Mouse (Mus musculus): ENCODE data around the gene Tmem163. TPM values are rescaled to one million over a fixed set of nuclear protein-coding genes. Genes with fewer than 3 reads are reported as not detected.

The Tmem163 gene
- polyA plus RNA-seq, 1 experiment = 1.0 TPM

GRCm38 (mm10) chr1:127441007-127441406 is 238.3 kb downstream of the Tmem163 start:
- H3K27ac ChIP-seq (ENCODE audit: insufficient read depth, low read depth, low read length) = no peak overlapping the region

GRCm38 (mm10) chr1:127439452-127439891 is 239.9 kb downstream of the Tmem163 start:
- TF ChIP-seq POLR2A (IDR thresholded peaks at IDR 0.05; ENCODE audit: low read depth, low read length) (no peak), CTCF (IDR thresholded peaks at IDR 0.05; ENCODE audit: extremely low read depth, insufficient read length, insufficient replicate concordance, low read depth, low read length) (no peak)
- no peak overlapping the region for H3K27ac ChIP-seq (ENCODE audit: insufficient read depth, low read depth, low read length)
- 82% methylated on average over 9 of the region's 9 CpGs for WGBS

More at GRCm38 (mm10) chr1:127441007-127441406, 238.3 kb downstream of the Tmem163 start:
- no peaks in the 10 kb centered on the region; the same call in 1 of the 2 replicates for H3K4me1 ChIP-seq (ENCODE audit: control insufficient read depth, insufficient read depth, insufficient read length, low read length)
- 90% methylated on average over 1 of the region's 1 CpGs for WGBS
- no peaks in the 10 kb centered on the region for H3K27me3 ChIP-seq (ENCODE audit: control insufficient read depth, insufficient read depth, low read length)
- no peak for TF ChIP-seq CTCF (IDR thresholded peaks at IDR 0.05; ENCODE audit: extremely low read depth, insufficient read length, insufficient replicate concordance, low read depth, low read length)
- no peak for TF ChIP-seq POLR2A (IDR thresholded peaks at IDR 0.05; ENCODE audit: low read depth, low read length)
- H3K36me3 ChIP-seq (ENCODE audit: control insufficient read depth, insufficient read depth, low read length) = peaks cover 7% of the 10 kb centered on the region
- no peak overlapping the region for H3K4me3 ChIP-seq (ENCODE audit: low read depth, low read length)

GRCm38 (mm10) chr1:127437091-127437490 is 242.3 kb downstream of the Tmem163 start:
- H3K4me3 ChIP-seq (ENCODE audit: low read depth, low read length) = no peak overlapping the region
- H3K4me1 ChIP-seq (ENCODE audit: control insufficient read depth, insufficient read depth, insufficient read length, low read length) = no peaks in the 10 kb centered on the region; the same call in 1 of the 2 replicates
- no peak for TF ChIP-seq POLR2A (IDR thresholded peaks at IDR 0.05; ENCODE audit: low read depth, low read length)
- TF ChIP-seq CTCF (IDR thresholded peaks at IDR 0.05; ENCODE audit: extremely low read depth, insufficient read length, insufficient replicate concordance, low read depth, low read length) = no peak
- H3K36me3 ChIP-seq (ENCODE audit: control insufficient read depth, insufficient read depth, low read length) = peaks cover 4% of the 10 kb centered on the region
- WGBS = 25% methylated on average over 6 of the region's 6 CpGs
- H3K27me3 ChIP-seq (ENCODE audit: control insufficient read depth, insufficient read depth, low read length) = no peaks in the 10 kb centered on the region
- no peak overlapping the region for H3K27ac ChIP-seq (ENCODE audit: insufficient read depth, low read depth, low read length)

More at GRCm38 (mm10) chr1:127439452-127439891, 239.9 kb downstream of the Tmem163 start:
- Histone ChIP-seq H3K4me3 (ENCODE audit: low read depth, low read length) (no peak overlapping the region), H3K4me1 (ENCODE audit: control insufficient read depth, insufficient read depth, insufficient read length, low read length) (no peaks in the 10 kb centered on the region; the same call in 1 of the 2 replicates), H3K36me3 (ENCODE audit: control insufficient read depth, insufficient read depth, low read length) (peaks cover 4% of the 10 kb centered on the region), H3K27me3 (ENCODE audit: control insufficient read depth, insufficient read depth, low read length) (no peaks in the 10 kb centered on the region)

Other genes starting within 250 kb of the Tmem163 start
- not detected in 2 replicates for gene Acmsd, start 49.9 kb upstream of the Tmem163 start, polyA plus RNA-seq (2012; rRNA removed)
- 4.3 and 8.3 TPM in 2 replicates for gene Ccnt2, start 94.6 kb upstream of the Tmem163 start, polyA plus RNA-seq (2012; rRNA removed)
- 0.08 TPM in 1 of 2 replicates, not detected in the other for gene Map3k19, start 175.5 kb upstream of the Tmem163 start, polyA plus RNA-seq (2012; rRNA removed)
- 7.3 and 14.6 TPM in 2 replicates for gene Rab3gap1, start 189.2 kb upstream of the Tmem163 start, polyA plus RNA-seq (2012; rRNA removed)

All from small intestine, adult 2 months (tissue).